Mouse (Mus musculus): ENCODE measurements around the gene Oxsr1.
"Not testable (repeated sequence)": the region's sequence is repeated elsewhere in the genome, so short reads cannot be mapped to it uniquely, and the experiment has no call there.

The Oxsr1 gene

DNA sequence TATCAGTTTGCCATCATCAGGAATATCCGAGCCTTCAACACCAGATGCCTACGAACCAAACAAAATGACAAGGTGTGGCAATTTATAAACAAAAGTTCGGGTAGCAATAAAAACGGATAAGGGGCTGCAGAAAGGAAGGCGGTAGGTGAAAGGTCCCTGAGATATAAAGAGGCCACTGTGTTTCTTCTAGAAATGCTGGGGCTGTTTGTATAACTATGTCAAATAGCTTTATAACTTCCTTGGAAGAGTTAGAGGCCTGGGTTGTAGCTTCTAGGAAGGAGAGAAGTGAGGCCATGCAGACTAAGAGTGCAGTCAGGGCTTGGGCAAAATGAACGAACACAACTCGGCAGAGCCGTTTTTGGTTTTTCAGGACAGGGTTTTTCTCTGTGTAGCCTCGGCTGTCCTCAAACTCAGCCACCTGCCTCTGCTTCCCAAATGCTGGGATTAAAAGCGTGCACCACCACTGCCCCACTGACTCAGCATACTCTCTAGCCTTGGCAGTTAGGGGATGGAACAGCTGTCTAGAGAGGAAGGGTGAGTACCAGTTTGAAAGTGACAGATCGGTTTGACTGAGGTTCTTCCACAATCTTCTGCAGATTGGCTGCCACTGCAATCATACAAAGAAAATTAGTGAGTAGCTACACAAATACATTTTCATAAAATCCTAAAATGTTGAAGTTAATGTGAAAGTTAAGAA, 80.9 kb downstream of the Oxsr1 start:
- no peaks in the 10 kb centered on the region for H3K27me3 ChIP-seq (ENCODE audit: control insufficient read depth, insufficient read depth, low read length, poor library complexity, severe bottlenecking)
- H3K36me3 ChIP-seq (ENCODE audit: control insufficient read depth, insufficient read depth, low read length, poor library complexity, severe bottlenecking) = peaks cover 1% of the 10 kb centered on the region; the same call in 1 of the 2 replicates
- DNase-seq (ENCODE audit: low read depth, low spot score) = no peak

DNA sequence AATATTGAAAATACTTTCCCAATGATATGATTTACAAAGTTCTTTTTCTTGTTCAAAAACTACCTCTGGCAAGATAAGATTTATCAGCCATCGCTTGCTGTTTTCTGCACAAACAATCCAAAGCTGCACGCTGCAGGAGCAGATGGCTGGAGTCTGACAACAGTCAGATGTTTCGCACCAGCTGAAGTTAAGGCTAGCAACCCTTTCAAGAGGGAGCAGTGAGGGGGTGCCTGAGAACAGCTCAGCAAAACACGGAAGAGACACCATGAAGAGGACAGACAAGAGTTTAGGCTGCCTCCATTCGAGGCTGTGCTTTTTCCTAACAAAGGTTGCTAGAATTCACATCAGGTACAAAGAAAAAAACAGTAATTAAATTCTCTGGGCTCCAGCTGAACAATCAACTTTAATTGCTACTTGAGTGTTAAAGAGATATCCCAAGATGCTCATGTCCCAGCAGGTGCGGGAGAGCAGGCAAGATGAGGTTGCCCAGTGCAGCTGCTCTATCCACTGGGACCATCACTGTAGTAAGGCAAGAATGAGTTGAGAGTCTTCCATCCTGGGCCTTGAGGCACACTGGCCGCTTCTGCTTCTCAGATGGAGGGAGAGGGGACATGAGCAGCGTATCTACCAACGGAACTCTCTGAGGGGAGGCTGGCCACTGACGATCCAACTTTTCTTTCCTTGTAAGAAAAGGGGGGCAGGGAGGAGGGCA, 81.8 kb downstream of the Oxsr1 start:
- peaks cover 1% of the 10 kb centered on the region; the same call in 1 of the 2 replicates for H3K36me3 ChIP-seq (ENCODE audit: control insufficient read depth, insufficient read depth, low read length, poor library complexity, severe bottlenecking)
- no peaks in the 10 kb centered on the region for H3K27me3 ChIP-seq (ENCODE audit: control insufficient read depth, insufficient read depth, low read length, poor library complexity, severe bottlenecking)
- no peak for DNase-seq (ENCODE audit: low read depth, low spot score)

DNA sequence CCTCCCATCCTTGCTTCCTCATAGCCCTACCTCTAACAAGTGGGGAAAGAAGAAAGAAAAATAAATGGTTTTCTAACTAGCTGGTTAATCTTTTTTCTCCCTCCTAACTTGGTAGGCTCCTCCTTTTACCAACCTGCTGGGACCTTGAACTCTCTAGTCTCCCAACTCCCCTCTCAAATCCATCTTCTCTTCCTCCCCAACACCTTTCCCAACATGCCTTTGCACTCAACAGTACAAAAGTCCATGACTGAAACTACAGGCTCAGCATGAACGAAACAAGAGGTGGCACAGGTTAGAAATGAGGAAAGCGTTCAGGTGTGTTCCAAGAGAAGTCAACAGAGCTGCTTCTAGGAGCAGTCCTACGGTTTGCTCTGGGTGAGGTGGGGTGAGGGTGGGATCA, 83.0 kb downstream of the Oxsr1 start:
- H3K27me3 ChIP-seq (ENCODE audit: control insufficient read depth, insufficient read depth, low read length, poor library complexity, severe bottlenecking) = no peaks in the 10 kb centered on the region
- DNase-seq (ENCODE audit: low read depth, low spot score) = no peak
- H3K36me3 ChIP-seq (ENCODE audit: control insufficient read depth, insufficient read depth, low read length, poor library complexity, severe bottlenecking) = peaks cover 1% of the 10 kb centered on the region; the same call in 1 of the 2 replicates

DNA sequence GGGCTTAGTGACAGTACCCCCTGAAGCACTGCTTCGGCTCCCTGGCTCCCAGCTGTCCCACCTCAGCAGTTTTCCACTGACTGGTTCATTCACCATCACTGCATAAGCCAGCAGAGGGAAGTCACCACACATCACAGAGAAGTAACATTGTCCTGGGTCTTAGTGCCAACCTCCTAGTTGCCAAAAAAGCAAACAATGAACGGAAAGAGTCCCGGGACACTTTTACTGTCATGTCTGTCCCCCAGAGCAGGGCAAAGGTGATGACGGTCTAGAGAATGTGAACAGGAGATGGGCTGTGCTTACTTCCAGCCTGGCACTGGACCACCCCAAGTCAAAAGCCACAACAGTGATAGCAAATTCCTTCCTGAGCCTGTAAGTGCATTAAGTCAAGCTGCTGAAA, 83.4 kb downstream of the Oxsr1 start:
- DNase-seq (ENCODE audit: low read depth, low spot score) = no peak
- H3K36me3 ChIP-seq (ENCODE audit: control insufficient read depth, insufficient read depth, low read length, poor library complexity, severe bottlenecking) = peaks cover 1% of the 10 kb centered on the region; the same call in 1 of the 2 replicates
- H3K27me3 ChIP-seq (ENCODE audit: control insufficient read depth, insufficient read depth, low read length, poor library complexity, severe bottlenecking) = no peaks in the 10 kb centered on the region

DNA sequence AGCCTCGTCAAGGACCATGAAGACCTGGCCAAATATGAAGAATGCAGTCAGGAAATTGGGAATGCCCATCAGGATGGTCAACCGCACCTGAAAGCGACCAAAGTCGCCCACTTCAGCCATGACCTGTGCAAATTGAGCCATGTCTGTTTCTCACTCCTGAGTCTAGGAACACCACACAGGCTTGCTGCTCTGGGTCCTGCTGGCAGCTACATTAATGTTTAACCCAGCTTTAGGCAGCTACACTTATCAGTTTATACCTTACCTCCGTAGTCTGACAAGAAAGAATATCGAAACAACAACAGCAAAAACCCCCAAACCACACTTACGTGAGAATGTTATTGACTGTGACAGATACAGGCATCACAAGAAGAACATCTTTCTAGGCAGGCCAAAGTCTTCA, 90.7 kb downstream of the Oxsr1 start:
- Histone ChIP-seq H3K27me3 (ENCODE audit: control insufficient read depth, insufficient read depth, low read length, poor library complexity, severe bottlenecking) (no peaks in the 10 kb centered on the region), H3K36me3 (ENCODE audit: control insufficient read depth, insufficient read depth, low read length, poor library complexity, severe bottlenecking) (no peaks in the 10 kb centered on the region)
- no peak for DNase-seq (ENCODE audit: low read depth, low spot score)

DNA sequence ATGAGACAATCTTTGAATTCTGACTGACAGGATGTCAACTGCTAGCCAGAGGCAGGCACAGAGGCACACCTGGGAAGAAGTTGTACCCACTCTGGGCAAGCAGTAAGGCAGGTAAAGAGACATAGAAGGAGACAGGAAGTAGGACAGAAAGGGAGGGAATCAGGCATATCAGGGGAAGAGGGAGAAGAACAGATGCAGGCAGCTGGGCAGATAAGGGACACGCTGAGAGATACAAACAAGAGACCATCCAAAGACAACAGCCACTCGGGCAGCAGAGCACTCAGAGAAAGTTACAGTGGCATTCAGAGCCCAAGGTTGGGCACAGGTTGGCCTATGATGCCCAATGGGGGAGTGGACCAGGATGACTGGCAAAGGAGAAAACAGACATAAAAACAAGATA, 91.4 kb downstream of the Oxsr1 start:
- Histone ChIP-seq H3K27me3 (ENCODE audit: control insufficient read depth, insufficient read depth, low read length, poor library complexity, severe bottlenecking) (no peaks in the 10 kb centered on the region), H3K36me3 (ENCODE audit: control insufficient read depth, insufficient read depth, low read length, poor library complexity, severe bottlenecking) (no peaks in the 10 kb centered on the region)
- no peak for DNase-seq (ENCODE audit: low read depth, low spot score)

DNA sequence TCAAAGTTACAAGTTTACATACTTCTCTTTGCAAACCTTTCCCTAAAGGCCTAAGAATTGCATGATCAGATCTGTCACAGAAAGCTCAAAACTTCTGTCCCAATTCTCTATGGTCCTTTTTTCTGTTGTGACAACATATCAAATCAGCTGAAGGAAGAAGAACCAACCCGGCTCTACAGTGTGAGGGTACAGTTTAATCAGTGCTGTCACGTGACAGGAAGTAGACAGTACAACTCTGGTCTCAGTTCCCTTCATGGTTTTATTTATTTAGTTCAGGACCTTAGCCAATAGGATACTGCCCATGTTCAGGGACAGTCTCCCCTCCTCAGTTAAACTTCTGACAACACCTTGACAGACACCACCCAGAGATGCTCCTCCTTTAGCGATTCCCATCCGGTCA, 102.0 kb downstream of the Oxsr1 start:
- peak; percentile 3 for DNase-seq (ENCODE audit: low read depth, low spot score)
- Histone ChIP-seq H3K27me3 (ENCODE audit: control insufficient read depth, insufficient read depth, low read length, poor library complexity, severe bottlenecking) (no peaks in the 10 kb centered on the region), H3K36me3 (ENCODE audit: control insufficient read depth, insufficient read depth, low read length, poor library complexity, severe bottlenecking) (no peaks in the 10 kb centered on the region)

DNA sequence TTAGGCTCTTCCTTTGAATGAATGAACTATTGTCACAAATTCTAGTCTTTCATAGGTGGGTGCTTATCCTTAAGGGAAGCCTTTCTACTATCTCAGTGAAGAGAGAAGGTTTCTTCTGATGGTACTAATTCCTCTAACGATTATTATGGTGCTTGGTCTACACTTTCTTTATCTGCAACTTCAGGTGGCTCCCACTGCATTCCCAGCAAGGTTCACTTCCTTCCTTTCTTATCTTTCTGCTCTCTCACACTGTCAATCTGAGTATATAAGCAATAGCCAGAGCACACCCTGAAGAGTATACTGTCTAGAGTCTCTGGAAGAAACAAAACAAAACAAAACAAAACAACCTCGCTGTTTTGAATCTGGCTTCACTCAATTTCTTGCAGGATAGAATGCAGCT, 102.6 kb downstream of the Oxsr1 start:
- Histone ChIP-seq H3K36me3 (ENCODE audit: control insufficient read depth, insufficient read depth, low read length, poor library complexity, severe bottlenecking) (no peaks in the 10 kb centered on the region), H3K27me3 (ENCODE audit: control insufficient read depth, insufficient read depth, low read length, poor library complexity, severe bottlenecking) (no peaks in the 10 kb centered on the region)
- no peak for DNase-seq (ENCODE audit: low read depth, low spot score)

DNA sequence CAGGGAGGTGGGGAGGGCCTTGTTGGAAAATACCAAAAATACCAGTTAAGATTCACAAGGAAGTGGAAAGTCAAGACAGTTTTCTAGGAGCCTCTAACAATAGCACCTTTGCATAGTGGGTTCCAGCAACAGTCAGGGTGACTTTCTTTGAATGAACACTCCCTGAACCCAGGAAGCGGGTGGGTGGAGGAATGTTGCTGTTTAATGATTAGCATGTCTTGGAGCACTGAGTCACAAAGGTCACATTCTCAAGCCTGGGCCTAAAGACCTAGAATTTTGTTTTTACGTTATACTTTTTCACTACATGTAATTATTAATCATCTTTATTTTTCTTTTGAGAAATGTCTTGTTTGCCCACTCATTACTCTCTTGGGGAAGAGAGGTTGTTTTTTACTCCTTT, 106.9 kb downstream of the Oxsr1 start:
- not testable (repeated sequence) for H3K36me3 ChIP-seq (ENCODE audit: control insufficient read depth, insufficient read depth, low read length, poor library complexity, severe bottlenecking); H3K27me3 ChIP-seq (ENCODE audit: control insufficient read depth, insufficient read depth, low read length, poor library complexity, severe bottlenecking); DNase-seq (ENCODE audit: low read depth, low spot score)

DNA sequence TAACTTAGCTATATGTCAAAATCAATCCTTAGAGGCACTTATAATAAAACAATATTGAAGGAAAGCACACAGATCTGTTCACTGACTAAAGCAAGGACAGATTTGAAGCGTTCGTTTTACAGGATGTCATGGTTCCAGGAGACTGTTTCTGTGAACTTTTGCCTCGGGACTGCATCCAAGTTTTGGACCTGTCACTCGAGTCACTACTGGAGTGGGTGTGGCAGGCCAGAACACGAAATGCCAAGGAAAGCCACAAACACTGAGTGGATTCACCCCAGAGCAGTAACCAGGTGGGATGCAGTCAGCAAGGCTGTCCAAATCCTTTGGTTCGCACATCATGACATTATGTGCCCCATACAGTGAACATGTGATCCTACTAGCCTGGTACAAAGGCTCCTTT, 107.6 kb downstream of the Oxsr1 start:
- Histone ChIP-seq H3K36me3 (ENCODE audit: control insufficient read depth, insufficient read depth, low read length, poor library complexity, severe bottlenecking) (no peaks in the 10 kb centered on the region), H3K27me3 (ENCODE audit: control insufficient read depth, insufficient read depth, low read length, poor library complexity, severe bottlenecking) (no peaks in the 10 kb centered on the region)
- no peak for DNase-seq (ENCODE audit: low read depth, low spot score)

DNA sequence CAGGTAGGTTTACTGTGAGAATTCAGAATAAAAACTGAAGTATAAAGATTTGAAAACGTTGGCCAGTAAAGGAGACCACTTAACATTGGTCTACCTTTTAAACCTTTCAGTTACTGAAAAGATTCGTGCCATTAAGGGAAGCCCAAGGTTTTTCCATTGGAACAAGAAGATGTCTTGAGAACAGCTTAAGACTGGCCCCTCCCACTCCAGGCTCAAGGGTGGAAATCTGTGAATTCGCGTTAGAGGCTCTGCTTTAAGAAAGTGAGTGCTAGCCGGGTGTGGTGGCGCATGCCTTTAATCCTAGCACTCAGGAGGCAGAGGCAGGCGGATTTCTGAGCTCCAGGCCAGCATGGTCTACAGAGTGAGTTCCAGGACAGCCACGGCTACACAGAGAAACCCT, 109.2 kb downstream of the Oxsr1 start:
- Histone ChIP-seq H3K36me3 (ENCODE audit: control insufficient read depth, insufficient read depth, low read length, poor library complexity, severe bottlenecking) (no peaks in the 10 kb centered on the region), H3K27me3 (ENCODE audit: control insufficient read depth, insufficient read depth, low read length, poor library complexity, severe bottlenecking) (no peaks in the 10 kb centered on the region)
- no peak for DNase-seq (ENCODE audit: low read depth, low spot score)

DNA sequence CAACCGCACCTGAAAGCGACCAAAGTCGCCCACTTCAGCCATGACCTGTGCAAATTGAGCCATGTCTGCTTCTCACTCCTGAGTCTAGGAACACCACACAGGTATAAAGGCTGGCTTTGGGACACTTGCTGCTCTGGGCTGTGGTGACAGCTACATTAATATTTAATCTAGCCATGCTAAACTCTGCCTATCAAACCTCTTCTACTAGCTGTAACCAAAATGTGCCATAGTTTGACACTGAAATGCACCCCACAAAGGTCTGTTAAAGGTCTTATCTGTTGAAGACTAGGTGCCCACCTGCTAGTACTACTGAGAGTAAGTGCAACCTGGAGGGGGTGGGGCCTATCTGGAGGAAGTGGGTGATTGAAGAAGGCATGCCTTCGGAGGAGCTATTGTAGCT, 113.2 kb downstream of the Oxsr1 start, which contains the start of gene Slc22a13:
Slc22a13 (minus strand) TSS at position 101 of the 400 bp plus-strand sequence.
- H3K27me3 ChIP-seq (ENCODE audit: control insufficient read depth, insufficient read depth, low read length, poor library complexity, severe bottlenecking) = no peaks in the 10 kb centered on the region
- DNase-seq (ENCODE audit: low read depth, low spot score) = no peak
- no peaks in the 10 kb centered on the region for H3K36me3 ChIP-seq (ENCODE audit: control insufficient read depth, insufficient read depth, low read length, poor library complexity, severe bottlenecking)

DNA sequence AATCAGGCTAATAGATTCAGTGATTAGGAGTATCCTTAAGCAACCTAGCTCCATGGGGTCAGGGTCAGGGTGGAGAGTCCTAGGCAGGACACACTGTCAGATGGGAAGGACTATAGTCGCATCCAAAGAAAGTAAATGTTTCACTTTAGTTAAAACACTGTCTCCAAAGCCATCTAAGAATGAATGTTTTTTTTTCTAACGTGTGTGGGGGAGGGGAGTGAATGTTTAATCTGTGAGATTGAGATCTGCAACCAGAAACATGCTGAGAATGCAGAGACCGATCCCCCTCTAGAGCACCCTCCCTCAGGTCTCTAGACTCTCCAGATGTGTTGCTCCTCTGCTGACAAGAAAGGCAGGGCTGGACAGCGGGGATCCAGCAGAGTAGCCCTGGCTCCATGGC, 115.1 kb downstream of the Oxsr1 start:
- DNase-seq (ENCODE audit: low read depth, low spot score) = no peak
- H3K36me3 ChIP-seq (ENCODE audit: control insufficient read depth, insufficient read depth, low read length, poor library complexity, severe bottlenecking) = no peaks in the 10 kb centered on the region
- H3K27me3 ChIP-seq (ENCODE audit: control insufficient read depth, insufficient read depth, low read length, poor library complexity, severe bottlenecking) = no peaks in the 10 kb centered on the region

DNA sequence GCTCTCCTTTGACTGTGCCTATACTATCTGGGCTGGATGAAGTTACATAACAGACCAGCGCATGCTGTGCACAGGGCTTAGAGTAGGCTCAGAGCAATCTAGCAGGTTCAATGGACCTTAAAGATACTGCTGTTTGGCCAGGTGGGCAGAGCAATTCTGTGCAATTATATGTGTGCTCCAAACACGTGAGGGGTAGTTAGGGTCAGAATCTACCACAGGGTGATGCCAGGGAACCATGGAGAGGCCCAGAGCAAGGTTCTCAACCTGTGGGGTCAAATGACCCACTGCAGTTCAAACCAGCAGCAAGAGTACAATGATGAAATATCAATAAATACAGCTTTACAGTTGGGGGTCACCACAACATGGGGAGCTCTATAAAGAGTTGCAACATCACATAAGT, 115.6 kb downstream of the Oxsr1 start:
- Histone ChIP-seq H3K27me3 (ENCODE audit: control insufficient read depth, insufficient read depth, low read length, poor library complexity, severe bottlenecking) (no peaks in the 10 kb centered on the region), H3K36me3 (ENCODE audit: control insufficient read depth, insufficient read depth, low read length, poor library complexity, severe bottlenecking) (no peaks in the 10 kb centered on the region)
- DNase-seq (ENCODE audit: low read depth, low spot score) = no peak

DNA sequence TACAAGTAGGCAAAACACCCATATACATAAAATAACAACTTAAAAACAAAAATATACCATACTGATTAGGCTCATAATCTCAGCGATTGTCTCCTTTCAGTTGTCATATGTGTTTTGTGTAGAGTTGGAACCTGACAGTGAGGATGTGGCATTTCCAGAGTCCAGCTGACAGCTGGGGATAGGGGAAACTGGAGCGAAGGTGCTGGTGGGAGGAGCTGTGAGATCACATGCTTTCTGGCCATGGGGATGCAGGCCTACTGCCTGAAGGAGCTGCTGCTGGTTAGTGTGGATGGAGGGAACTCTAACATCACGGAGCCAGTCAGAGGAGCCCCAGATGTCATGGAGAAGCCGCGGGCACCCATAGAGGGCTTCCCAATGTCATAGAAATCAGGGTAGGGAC, 116.5 kb downstream of the Oxsr1 start:
- H3K36me3 ChIP-seq (ENCODE audit: control insufficient read depth, insufficient read depth, low read length, poor library complexity, severe bottlenecking) = no peaks in the 10 kb centered on the region
- no peak for DNase-seq (ENCODE audit: low read depth, low spot score)

More for the DNA sequence above, 116.5 kb downstream of the Oxsr1 start:
- H3K27me3 ChIP-seq (ENCODE audit: control insufficient read depth, insufficient read depth, low read length, poor library complexity, severe bottlenecking) = no peaks in the 10 kb centered on the region
